Mouse (Mus musculus): ENCODE data around the gene Phf21b.

DNA sequence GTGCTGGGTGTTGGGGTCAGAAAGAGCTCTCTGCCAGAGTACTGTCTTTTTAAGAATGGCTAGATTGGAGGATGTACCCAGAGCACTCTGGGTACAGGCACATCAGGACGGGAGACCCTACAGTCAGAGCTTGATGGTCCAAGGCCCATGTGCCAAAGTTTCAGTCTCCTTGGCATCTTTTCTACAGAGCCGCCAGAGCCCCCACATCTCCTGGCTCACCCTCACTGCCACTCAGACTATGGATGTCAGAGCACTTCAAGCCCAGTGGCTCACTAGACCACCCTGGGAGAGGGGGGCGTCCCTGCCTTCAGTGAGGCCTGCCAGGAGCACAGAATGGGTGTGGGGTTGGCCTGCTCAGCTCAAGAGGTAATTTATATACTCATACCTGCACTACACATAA, 38.3 kb downstream of the Phf21b start:
- TF ChIP-seq POLR2A (IDR thresholded peaks at IDR 0.05; ENCODE audit: control insufficient read depth, extremely low read depth, insufficient read depth, low read length, poor library complexity) = no peak
- TF ChIP-seq CTCF (IDR thresholded peaks at IDR 0.05; ENCODE audit: borderline replicate concordance, control insufficient read depth, extremely low read depth, insufficient read depth, low read length, poor library complexity) = no peak
